Mouse (Mus musculus): ENCODE measurements at regions not wholly inside any gene's neighbourhood (a gene's known extent, or its start where the extent isn't known, plus 50 kb on each side); places are given as distances from the start of the nearest gene placed in this dataset.
"Not testable (repeated sequence)": the region's sequence is repeated elsewhere in the genome, so short reads cannot be mapped to it uniquely, and the experiment has no call there.

DNA sequence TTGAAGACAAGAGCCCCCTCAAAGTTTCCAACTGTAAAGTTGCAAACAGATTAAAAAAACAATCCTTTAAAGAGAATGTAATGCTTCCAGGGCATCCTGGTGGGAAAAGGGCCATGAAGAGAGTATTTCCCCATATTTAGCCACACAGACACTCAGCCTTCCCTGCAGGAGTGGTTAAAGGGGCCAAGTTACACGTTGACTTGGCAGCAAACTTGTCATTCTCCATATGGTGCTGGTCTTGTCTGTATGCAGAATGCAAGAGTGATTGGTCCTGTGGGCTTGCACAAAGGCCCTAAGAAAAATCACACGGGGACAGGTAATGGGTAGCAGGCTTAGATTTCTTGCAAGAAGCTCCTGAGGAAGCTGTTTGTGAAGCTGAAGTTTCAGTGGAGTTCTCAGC lies 325.0 kb downstream of the Sec16b start:
- ATAC-seq (replicated peaks; ENCODE audit: low FRiP score): no peak
- no peak overlapping the region for H3K27ac ChIP-seq (ENCODE audit: low read depth, low read length)
- H3K4me2 ChIP-seq: no peak overlapping the region
- no peak overlapping the region for H3K4me3 ChIP-seq (ENCODE audit: low read depth, low read length)
- no peaks in the 10 kb centered on the region for H3K27me3 ChIP-seq (replicated peaks; ENCODE audit: control insufficient read depth, insufficient read depth, low read length)
- no peaks in the 10 kb centered on the region for H3K4me1 ChIP-seq (replicated peaks; ENCODE audit: control insufficient read depth, insufficient read depth, low read length)
- H3K9me3 ChIP-seq (ENCODE audit: control insufficient read depth, low read length): no peaks in the 10 kb centered on the region
- WGBS: 39% methylated on average over 2 of the region's 2 CpGs
- H3K36me3 ChIP-seq (ENCODE audit: control insufficient read depth, insufficient read depth, low read length): no peaks in the 10 kb centered on the region
- DNase-seq (ENCODE audit: low spot score): no peak
- H3K9ac ChIP-seq (ENCODE audit: low read depth, low read length): no peak overlapping the region

- no peaks in the 10 kb centered on the region for H3K4me1 ChIP-seq (replicated peaks; ENCODE audit: control insufficient read depth, insufficient read depth, low read length)
- H3K9me3 ChIP-seq (ENCODE audit: control insufficient read depth, low read length): no peaks in the 10 kb centered on the region
- H3K36me3 ChIP-seq (ENCODE audit: control insufficient read depth, insufficient read depth, low read length): no peaks in the 10 kb centered on the region
- WGBS: 75% methylated on average over 5 of the region's 5 CpGs
- H3K4me2 ChIP-seq: no peak overlapping the region
- H3K27ac ChIP-seq (ENCODE audit: low read depth, low read length): no peak overlapping the region
- no peaks in the 10 kb centered on the region for H3K27me3 ChIP-seq (replicated peaks; ENCODE audit: control insufficient read depth, insufficient read depth, low read length)
- H3K9ac ChIP-seq (ENCODE audit: low read depth, low read length): no peak overlapping the region
- ATAC-seq (replicated peaks; ENCODE audit: low FRiP score): no peak
- no peak overlapping the region for H3K4me3 ChIP-seq (ENCODE audit: low read depth, low read length)
- DNase-seq (ENCODE audit: low spot score): no peak
Observed at GRCm38 (mm10) chr1:157872775-157873174, 366.2 kb downstream of the Sec16b start.

DNA sequence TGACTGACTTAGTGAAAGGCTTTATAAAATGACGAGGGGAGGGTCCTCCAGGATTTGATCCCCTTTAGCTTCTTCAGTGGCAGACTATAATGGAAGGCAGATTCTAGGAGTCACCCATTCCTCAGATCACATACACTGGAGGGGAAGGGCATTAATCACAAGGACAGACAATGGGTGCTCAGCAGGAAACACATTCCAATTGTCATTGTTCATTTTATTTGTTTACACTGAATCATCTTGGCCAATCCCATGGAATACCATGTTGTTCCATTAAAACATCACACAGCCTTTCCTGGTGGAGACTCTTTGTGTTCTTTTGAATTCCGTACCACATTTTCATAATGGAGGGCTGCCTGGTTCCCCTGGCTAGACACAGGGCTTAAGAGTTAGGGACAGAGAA lies 368.5 kb downstream of the Sec16b start:
- H3K27ac ChIP-seq (ENCODE audit: low read depth, low read length): no peak overlapping the region
- ATAC-seq (replicated peaks; ENCODE audit: low FRiP score): no peak
- H3K4me2 ChIP-seq: no peak overlapping the region
- no peaks in the 10 kb centered on the region for H3K9me3 ChIP-seq (ENCODE audit: control insufficient read depth, low read length)
- WGBS: 75% methylated on average over 2 of the region's 2 CpGs
- H3K4me1 ChIP-seq (replicated peaks; ENCODE audit: control insufficient read depth, insufficient read depth, low read length): no peaks in the 10 kb centered on the region
- no peak overlapping the region for H3K4me3 ChIP-seq (ENCODE audit: low read depth, low read length)
- H3K27me3 ChIP-seq (replicated peaks; ENCODE audit: control insufficient read depth, insufficient read depth, low read length): no peaks in the 10 kb centered on the region
- H3K36me3 ChIP-seq (ENCODE audit: control insufficient read depth, insufficient read depth, low read length): no peaks in the 10 kb centered on the region
- no peak overlapping the region for H3K9ac ChIP-seq (ENCODE audit: low read depth, low read length)
- DNase-seq (ENCODE audit: low spot score): no peak

DNA sequence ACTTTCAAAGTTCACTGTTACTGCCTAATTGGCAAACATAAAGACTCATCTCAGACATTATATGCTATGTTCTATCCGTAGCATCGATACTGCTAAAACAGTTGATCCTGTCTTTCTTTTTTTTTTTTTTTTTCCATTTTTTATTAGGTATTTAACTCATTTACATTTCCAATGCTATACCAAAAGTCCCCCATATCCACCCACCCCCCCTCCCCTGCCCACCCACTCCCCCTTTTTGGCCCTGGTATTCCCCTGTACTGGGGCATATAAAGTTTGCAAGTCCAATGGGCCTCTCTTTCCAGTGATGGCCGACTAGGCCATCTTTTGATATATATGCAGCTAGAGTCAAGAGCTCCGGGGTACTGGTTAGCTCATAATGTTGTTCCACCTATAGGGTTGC lies 370.6 kb downstream of the Sec16b start:
- not testable (repeated sequence) for H3K4me2 ChIP-seq; H3K4me3 ChIP-seq (ENCODE audit: low read depth, low read length); ATAC-seq (replicated peaks; ENCODE audit: low FRiP score); H3K4me1 ChIP-seq (replicated peaks; ENCODE audit: control insufficient read depth, insufficient read depth, low read length); H3K36me3 ChIP-seq (ENCODE audit: control insufficient read depth, insufficient read depth, low read length); DNase-seq (ENCODE audit: low spot score); H3K27me3 ChIP-seq (replicated peaks; ENCODE audit: control insufficient read depth, insufficient read depth, low read length); H3K9me3 ChIP-seq (ENCODE audit: control insufficient read depth, low read length); H3K27ac ChIP-seq (ENCODE audit: low read depth, low read length); H3K9ac ChIP-seq (ENCODE audit: low read depth, low read length)
- WGBS: 80% methylated on average over 2 of the region's 4 CpGs

DNA sequence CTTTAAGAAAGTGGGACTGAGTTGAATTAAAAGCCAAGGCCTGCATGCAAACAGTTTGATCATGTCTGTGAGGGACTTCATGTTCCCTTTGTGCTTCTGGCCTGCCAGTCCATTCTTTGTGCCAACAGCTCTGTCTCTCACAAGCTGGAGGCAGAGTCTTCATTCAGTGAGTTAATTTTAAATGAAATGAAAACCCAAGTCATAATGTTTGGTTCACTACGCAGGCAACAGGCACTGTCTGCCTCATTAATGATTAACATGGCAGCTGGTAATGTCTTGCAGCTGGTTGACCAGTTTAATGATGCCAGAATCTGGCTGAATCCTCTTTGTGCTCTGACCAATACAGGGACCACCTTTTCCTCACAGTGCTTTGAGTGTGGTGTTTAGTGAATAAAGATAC lies 380.6 kb downstream of the Sec16b start:
- no peak overlapping the region for H3K4me2 ChIP-seq
- no peak for ATAC-seq (replicated peaks; ENCODE audit: low FRiP score)
- H3K27ac ChIP-seq (ENCODE audit: low read depth, low read length): no peak overlapping the region
- no peaks in the 10 kb centered on the region for H3K4me1 ChIP-seq (replicated peaks; ENCODE audit: control insufficient read depth, insufficient read depth, low read length)
- 40% methylated on average over 1 of the region's 1 CpGs for WGBS
- DNase-seq (ENCODE audit: low spot score): no peak
- H3K36me3 ChIP-seq (ENCODE audit: control insufficient read depth, insufficient read depth, low read length): no peaks in the 10 kb centered on the region
- no peak overlapping the region for H3K4me3 ChIP-seq (ENCODE audit: low read depth, low read length)
- no peaks in the 10 kb centered on the region for H3K27me3 ChIP-seq (replicated peaks; ENCODE audit: control insufficient read depth, insufficient read depth, low read length)
- no peaks in the 10 kb centered on the region for H3K9me3 ChIP-seq (ENCODE audit: control insufficient read depth, low read length)
- H3K9ac ChIP-seq (ENCODE audit: low read depth, low read length): no peak overlapping the region

DNA sequence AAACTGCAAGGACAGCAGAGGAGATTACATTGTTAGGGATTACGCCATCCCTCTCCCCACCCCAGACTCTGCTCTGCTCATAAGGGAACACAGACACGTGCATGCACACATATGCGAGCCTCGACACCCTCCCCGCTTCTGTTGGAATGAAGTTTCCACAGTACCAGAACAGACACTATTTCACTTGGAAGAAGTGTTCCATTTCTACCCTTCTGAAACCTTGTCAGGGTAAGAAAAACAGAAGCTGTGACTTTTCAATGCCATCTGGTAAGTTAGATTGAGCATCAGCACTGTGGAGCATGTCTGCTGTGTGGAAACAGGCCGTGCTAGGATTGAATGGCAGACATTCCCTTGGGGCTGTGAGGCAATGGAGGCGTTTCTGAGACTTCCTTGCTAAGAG lies 382.0 kb downstream of the Sec16b start:
- WGBS: 79% methylated on average over 7 of the region's 7 CpGs
- Histone ChIP-seq H3K27ac (ENCODE audit: low read depth, low read length) (no peak overlapping the region), H3K36me3 (ENCODE audit: control insufficient read depth, insufficient read depth, low read length) (no peaks in the 10 kb centered on the region), H3K9ac (ENCODE audit: low read depth, low read length) (no peak overlapping the region), H3K4me1 (replicated peaks; ENCODE audit: control insufficient read depth, insufficient read depth, low read length) (no peaks in the 10 kb centered on the region), H3K27me3 (replicated peaks; ENCODE audit: control insufficient read depth, insufficient read depth, low read length) (no peaks in the 10 kb centered on the region), H3K4me3 (ENCODE audit: low read depth, low read length) (no peak overlapping the region), H3K4me2 (no peak overlapping the region), H3K9me3 (ENCODE audit: control insufficient read depth, low read length) (no peaks in the 10 kb centered on the region)
- DNase-seq (ENCODE audit: low spot score) (no peak), ATAC-seq (replicated peaks; ENCODE audit: low FRiP score) (no peak)

DNA sequence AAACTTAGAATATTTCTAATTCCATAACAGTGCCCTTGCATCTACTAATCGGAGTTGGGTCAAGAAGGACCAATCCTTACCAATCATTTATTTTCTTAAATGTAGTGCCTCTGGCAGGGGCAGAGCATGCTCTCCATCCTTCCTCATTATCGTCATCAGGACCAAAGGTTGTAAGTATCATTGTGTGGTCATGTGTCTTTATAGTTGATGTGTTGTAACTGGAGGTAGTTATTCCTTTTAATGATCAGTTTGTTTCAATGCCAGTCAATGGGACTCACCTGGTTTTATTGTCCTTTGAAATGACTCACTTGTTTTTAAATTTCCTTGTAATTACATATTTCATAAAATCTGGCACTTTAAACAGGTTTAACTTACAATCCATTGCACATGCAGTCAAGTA lies 399.6 kb downstream of the Sec16b start:
- no peak overlapping the region for H3K4me3 ChIP-seq (ENCODE audit: low read depth, low read length)
- H3K27me3 ChIP-seq (replicated peaks; ENCODE audit: control insufficient read depth, insufficient read depth, low read length): no peaks in the 10 kb centered on the region
- ATAC-seq (replicated peaks; ENCODE audit: low FRiP score) (no peak), DNase-seq (ENCODE audit: low spot score) (no peak)
- WGBS: 73% methylated on average over 2 of the region's 2 CpGs
- no peak overlapping the region for H3K4me2 ChIP-seq
- H3K27ac ChIP-seq (ENCODE audit: low read depth, low read length): no peak overlapping the region
- H3K9me3 ChIP-seq (ENCODE audit: control insufficient read depth, low read length): no peaks in the 10 kb centered on the region
- H3K36me3 ChIP-seq (ENCODE audit: control insufficient read depth, insufficient read depth, low read length): no peaks in the 10 kb centered on the region
- H3K4me1 ChIP-seq (replicated peaks; ENCODE audit: control insufficient read depth, insufficient read depth, low read length): no peaks in the 10 kb centered on the region
- H3K9ac ChIP-seq (ENCODE audit: low read depth, low read length): no peak overlapping the region

DNA sequence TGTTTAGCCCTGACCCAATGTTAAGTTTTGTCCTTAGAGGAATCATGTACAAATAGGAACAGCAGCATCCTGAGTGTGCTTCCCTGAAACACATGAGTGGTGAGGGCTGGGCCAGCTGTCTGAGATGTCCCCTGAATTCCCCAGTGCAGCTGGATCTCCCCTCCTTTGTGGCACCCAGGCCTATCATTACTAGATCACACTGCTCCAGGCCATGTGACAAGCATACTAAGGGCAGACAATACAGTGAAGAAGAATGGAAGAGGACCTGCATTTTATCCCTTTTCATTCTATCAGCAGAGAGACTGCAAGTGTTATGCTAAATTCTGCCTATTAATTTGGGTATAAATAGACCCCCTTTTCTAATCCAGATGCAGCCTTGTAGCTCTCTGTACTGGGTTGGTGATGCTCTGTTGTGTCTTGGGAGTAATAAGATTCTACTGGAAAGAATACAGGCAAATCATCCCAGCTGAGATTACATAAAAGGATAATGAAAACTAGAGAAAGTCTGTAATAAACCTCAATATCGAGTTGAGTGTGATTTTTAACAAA lies 418.3 kb downstream of the Brinp2 start:
- no peak for DNase-seq (ENCODE audit: low spot score)
- no peak overlapping the region for H3K9ac ChIP-seq (ENCODE audit: low read depth, low read length)
- H3K9me3 ChIP-seq (ENCODE audit: control insufficient read depth, low read length): no peaks in the 10 kb centered on the region
- H3K36me3 ChIP-seq (ENCODE audit: control insufficient read depth, insufficient read depth, low read length): no peaks in the 10 kb centered on the region
- ATAC-seq (replicated peaks; ENCODE audit: low FRiP score): no peak
- H3K27me3 ChIP-seq (replicated peaks; ENCODE audit: control insufficient read depth, insufficient read depth, low read length): no peaks in the 10 kb centered on the region
- no peak overlapping the region for H3K4me3 ChIP-seq (ENCODE audit: low read depth, low read length)
- 72% methylated on average over 1 of the region's 1 CpGs for WGBS
- no peaks in the 10 kb centered on the region for H3K4me1 ChIP-seq (replicated peaks; ENCODE audit: control insufficient read depth, insufficient read depth, low read length)
- H3K27ac ChIP-seq (ENCODE audit: low read depth, low read length): no peak overlapping the region
- H3K4me2 ChIP-seq: no peak overlapping the region

DNA sequence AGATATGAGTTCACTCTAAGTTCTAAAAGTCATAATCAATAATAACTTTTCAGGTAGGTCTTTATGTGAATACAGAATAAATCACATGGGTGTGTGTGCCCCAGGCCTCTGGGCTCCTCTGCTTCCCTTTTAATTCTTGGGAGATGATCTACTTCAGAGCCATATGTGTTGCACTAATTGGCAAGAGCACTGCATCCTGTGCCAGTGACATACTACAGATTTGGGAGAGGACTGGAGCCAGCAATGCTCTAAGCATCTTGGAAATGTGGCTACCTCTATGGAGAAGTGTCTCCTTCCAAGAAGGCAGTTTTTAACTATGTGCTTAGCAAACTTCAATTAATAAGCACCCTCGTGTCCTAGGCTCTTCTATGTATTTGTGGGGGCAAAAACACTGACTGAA lies 416.6 kb downstream of the Brinp2 start:
- Histone ChIP-seq H3K9ac (ENCODE audit: low read depth, low read length) (no peak overlapping the region), H3K4me3 (ENCODE audit: low read depth, low read length) (no peak overlapping the region), H3K36me3 (ENCODE audit: control insufficient read depth, insufficient read depth, low read length) (no peaks in the 10 kb centered on the region), H3K27ac (ENCODE audit: low read depth, low read length) (no peak overlapping the region), H3K4me1 (replicated peaks; ENCODE audit: control insufficient read depth, insufficient read depth, low read length) (no peaks in the 10 kb centered on the region), H3K9me3 (ENCODE audit: control insufficient read depth, low read length) (no peaks in the 10 kb centered on the region), H3K27me3 (replicated peaks; ENCODE audit: control insufficient read depth, insufficient read depth, low read length) (no peaks in the 10 kb centered on the region), H3K4me2 (no peak overlapping the region)
- 67% methylated on average over 1 of the region's 1 CpGs for WGBS
- DNase-seq (ENCODE audit: low spot score) (no peak), ATAC-seq (replicated peaks; ENCODE audit: low FRiP score) (no peak)

Data from liver, embryonic 11.5 days (tissue).